Mouse (Mus musculus) heart, postnatal 0 days (tissue): ENCODE results near the gene Acod1.

Experiments
- CTCF ChIP-seq: IDR thresholded peaks from 2 replicates; pipeline ENCODE4 v1.5.1; 2016; ENCODE audit warnings: antibody characterized with exemption, control low read depth, low read depth
- EP300 ChIP-seq: IDR thresholded peaks from 2 replicates; pipeline ENCODE4 v1.6.1; 2016; ENCODE audit warnings: antibody characterized with exemption, low read depth

- TF ChIP-seq CTCF (no peak), EP300 (no peak)
Measured at GRCm38 (mm10) chr14:103034076-103034475, 12.7 kb upstream of the Acod1 start.
